Mouse (Mus musculus): ENCODE results near the gene Nceh1.

Nceh1 gene

GRCm38 (mm10) chr3:27217331-27217730, 34.6 kb downstream of the Nceh1 start:
- in situ Hi-C loops (cut with MboI; ENCODE audit: low pct_unique_long_range_greater_than_20kb in 1 of 2, low sequenced_read_pairs in 2 of 2, unreplicated experiment in 1 of 2): no loop called here

DNA sequence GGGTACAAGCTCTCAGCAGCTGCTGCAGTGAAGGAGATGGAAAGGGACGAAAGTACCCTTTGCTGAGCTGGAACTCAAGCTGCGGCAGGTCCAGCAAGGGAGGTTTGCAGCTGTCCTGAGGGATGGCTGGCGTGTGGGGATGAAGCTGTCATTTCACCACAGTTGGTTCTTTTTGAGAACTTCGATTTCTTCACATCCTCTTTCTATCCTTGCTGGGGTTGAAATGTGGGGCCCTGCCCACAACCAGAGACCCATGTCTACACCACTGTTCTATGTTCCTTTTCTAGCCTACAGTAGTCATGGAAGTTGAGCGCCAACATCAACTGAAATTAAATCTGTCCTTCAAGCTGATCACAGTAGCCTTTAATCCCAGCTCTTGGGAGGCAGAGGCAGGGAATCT, 35.8 kb downstream of the Nceh1 start:
- in situ Hi-C loops (cut with MboI; ENCODE audit: low pct_unique_long_range_greater_than_20kb in 1 of 2, low sequenced_read_pairs in 2 of 2, unreplicated experiment in 1 of 2): no loop called here

- in situ Hi-C loops (cut with MboI; ENCODE audit: low pct_unique_long_range_greater_than_20kb in 1 of 2, low sequenced_read_pairs in 2 of 2, unreplicated experiment in 1 of 2): no loop called here
Measured at GRCm38 (mm10) chr3:27222052-27222451, 39.3 kb downstream of the Nceh1 start.

GRCm38 (mm10) chr3:27222488-27222887, 39.7 kb downstream of the Nceh1 start:
- in situ Hi-C loops (cut with MboI; ENCODE audit: low pct_unique_long_range_greater_than_20kb in 1 of 2, low sequenced_read_pairs in 2 of 2, unreplicated experiment in 1 of 2): no loop called here

- in situ Hi-C loops (cut with MboI; ENCODE audit: low pct_unique_long_range_greater_than_20kb in 1 of 2, low sequenced_read_pairs in 2 of 2, unreplicated experiment in 1 of 2): no loop called here
Measured at GRCm38 (mm10) chr3:27227629-27228453, 45.1 kb downstream of the Nceh1 start.

DNA sequence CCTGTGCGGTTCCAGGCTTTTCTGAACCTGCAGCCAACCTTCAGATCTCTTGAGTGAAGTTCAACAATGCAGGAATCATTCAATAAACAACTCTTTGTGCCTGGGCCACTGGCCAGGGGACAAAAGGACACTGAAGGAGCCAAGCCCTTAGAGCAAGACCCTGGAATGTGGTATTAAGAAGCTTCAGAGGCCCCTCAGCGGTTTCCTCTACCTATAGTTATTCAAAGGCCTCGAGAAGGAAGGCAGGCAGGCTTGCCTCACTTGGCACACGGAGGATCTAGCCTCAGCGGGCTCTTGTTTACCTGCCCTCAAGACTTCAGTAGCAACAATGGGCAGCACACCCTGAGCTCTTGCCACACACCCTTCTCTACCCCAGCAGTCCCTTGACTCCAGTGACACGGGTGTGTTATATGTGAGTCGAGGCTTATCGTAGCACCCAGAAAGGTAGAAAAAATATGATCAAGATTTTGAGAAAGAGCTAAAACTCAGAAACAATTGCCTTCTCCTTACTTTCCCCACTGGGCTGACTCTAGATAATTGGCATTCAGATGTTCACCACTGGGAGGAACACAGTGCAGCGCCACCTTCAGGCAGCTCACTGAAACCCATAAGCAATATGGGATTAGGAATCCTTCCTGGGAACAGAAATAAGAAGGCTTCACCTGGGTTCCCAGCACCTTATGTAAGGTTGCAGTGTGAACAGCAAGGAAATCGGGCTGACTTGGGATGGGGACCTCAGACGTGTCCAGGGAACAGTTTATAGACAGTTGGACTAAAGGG, 46.0 kb downstream of the Nceh1 start:
- in situ Hi-C loops (cut with MboI; ENCODE audit: low pct_unique_long_range_greater_than_20kb in 1 of 2, low sequenced_read_pairs in 2 of 2, unreplicated experiment in 1 of 2): no loop called here

- in situ Hi-C loops (cut with MboI; ENCODE audit: low pct_unique_long_range_greater_than_20kb in 1 of 2, low sequenced_read_pairs in 2 of 2, unreplicated experiment in 1 of 2): no loop called here
Measured at GRCm38 (mm10) chr3:27233361-27233760, 50.6 kb downstream of the Nceh1 start.

DNA sequence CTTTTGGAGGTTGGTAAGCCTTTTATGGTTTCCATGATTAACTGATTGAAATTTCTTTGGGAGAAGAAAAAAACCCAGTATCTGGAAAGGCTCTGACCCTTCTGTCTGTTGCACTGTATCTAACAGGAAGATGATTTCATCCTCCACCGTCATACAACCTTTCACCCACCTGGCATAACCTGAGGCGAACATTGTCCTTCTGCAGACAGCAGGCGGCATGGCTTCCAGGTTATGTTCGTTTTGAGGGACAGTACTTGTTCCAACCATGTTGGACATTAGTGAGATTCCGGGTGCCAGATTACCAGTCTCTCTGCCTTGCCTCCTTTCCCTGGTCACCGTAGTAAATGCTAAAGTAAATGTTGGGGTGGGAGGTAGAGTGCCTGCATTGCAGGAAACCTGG, 51.1 kb downstream of the Nceh1 start:
- in situ Hi-C loops (cut with MboI; ENCODE audit: low pct_unique_long_range_greater_than_20kb in 1 of 2, low sequenced_read_pairs in 2 of 2, unreplicated experiment in 1 of 2): no loop called here

- in situ Hi-C loops (cut with MboI; ENCODE audit: low pct_unique_long_range_greater_than_20kb in 1 of 2, low sequenced_read_pairs in 2 of 2, unreplicated experiment in 1 of 2): loop anchor here in 1 of 2 experiments (5.0 kb wide), 1 partner anchor 53 kb away; the partner anchor contains the start of gene Nceh1
Measured at GRCm38 (mm10) chr3:27234976-27235375, 52.2 kb downstream of the Nceh1 start.

DNA sequence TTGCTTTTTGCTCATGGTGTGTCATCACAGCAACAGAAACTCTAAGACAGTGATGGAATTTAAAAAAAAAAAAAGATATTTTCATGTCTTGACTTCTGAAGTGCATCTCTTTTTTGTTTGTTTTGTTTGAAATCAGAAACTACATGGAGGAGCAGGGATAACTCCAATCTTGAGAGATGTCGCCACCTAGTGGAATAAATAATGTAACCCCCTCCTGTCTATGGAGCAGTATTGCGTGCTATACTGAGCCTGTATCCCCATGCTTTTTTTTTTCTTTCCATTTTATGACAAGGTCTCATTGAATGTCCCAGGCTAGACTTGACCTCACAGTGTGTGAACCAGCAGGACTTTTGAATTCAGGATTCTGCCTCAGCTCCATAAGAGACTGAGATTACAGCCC, 54.5 kb downstream of the Nceh1 start:
- in situ Hi-C loops (cut with MboI; ENCODE audit: low pct_unique_long_range_greater_than_20kb in 1 of 2, low sequenced_read_pairs in 2 of 2, unreplicated experiment in 1 of 2): loop anchor here in 1 of 2 experiments (5.0 kb wide), 1 partner anchor 55 kb away; the partner anchor contains the start of gene Nceh1

GRCm38 (mm10) chr3:27238563-27238962, 55.8 kb downstream of the Nceh1 start:
- in situ Hi-C loops (cut with MboI; ENCODE audit: low pct_unique_long_range_greater_than_20kb in 1 of 2, low sequenced_read_pairs in 2 of 2, unreplicated experiment in 1 of 2): loop anchor here in 1 of 2 experiments (5.0 kb wide), 1 partner anchor 56 kb away; the partner anchor contains the start of gene Nceh1

- in situ Hi-C loops (cut with MboI; ENCODE audit: low pct_unique_long_range_greater_than_20kb in 1 of 2, low sequenced_read_pairs in 2 of 2, unreplicated experiment in 1 of 2): loop anchor here in 1 of 2 experiments (5.0 kb wide), 1 partner anchor 57 kb away; the partner anchor contains the start of gene Nceh1
Measured at GRCm38 (mm10) chr3:27239568-27239967, 56.8 kb downstream of the Nceh1 start.

- in situ Hi-C loops (cut with MboI; ENCODE audit: low pct_unique_long_range_greater_than_20kb in 1 of 2, low sequenced_read_pairs in 2 of 2, unreplicated experiment in 1 of 2): loop anchor here in 1 of 2 experiments (5.0 kb wide), 1 partner anchor 60 kb away; the partner anchor contains the start of gene Nceh1
Measured at GRCm38 (mm10) chr3:27241864-27242263, 59.1 kb downstream of the Nceh1 start.

DNA sequence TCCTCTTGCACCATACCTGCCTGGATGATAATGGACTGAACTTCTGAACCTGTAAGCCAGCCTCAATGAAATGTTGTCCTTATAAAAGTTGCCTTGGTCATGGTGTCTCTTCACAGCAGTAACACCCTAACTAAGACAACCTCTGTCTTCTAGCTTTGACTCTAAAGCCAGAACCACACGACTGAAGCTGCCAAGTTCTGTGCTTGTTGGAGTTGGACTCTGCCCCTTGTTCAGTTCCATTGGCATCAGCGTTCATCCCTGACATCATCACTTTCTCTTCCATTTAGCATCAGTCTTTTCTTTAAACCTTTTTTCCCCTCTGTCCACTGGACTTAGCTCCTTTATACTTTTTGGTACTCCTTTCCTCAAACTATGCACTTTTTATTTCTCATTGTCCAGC, 63.4 kb downstream of the Nceh1 start:
- in situ Hi-C loops (cut with MboI; ENCODE audit: low pct_unique_long_range_greater_than_20kb in 1 of 2, low sequenced_read_pairs in 2 of 2, unreplicated experiment in 1 of 2): no loop called here

- in situ Hi-C loops (cut with MboI; ENCODE audit: low pct_unique_long_range_greater_than_20kb in 1 of 2, low sequenced_read_pairs in 2 of 2, unreplicated experiment in 1 of 2): no loop called here
Measured at GRCm38 (mm10) chr3:27247785-27248184, 65.0 kb downstream of the Nceh1 start.

DNA sequence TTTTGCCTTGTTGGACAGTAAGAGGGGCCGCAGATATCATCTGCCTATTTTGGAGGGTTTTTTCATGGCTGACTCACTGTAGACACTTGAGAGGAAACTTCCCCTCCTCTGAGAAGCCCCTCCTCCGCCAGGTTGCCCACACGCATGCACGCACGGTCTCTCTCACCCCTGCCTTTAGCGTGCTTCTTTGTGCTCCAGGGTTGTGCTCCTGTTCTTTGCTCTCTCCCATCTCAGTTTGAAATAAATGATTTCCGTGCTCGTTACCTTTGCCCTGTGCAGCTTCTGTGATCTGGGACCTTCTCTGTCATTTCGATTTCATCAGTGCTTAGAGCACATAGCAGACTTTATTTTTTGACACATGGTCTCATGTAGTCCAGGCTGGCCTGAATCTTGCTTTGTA, 66.3 kb downstream of the Nceh1 start:
- in situ Hi-C loops (cut with MboI; ENCODE audit: low pct_unique_long_range_greater_than_20kb in 1 of 2, low sequenced_read_pairs in 2 of 2, unreplicated experiment in 1 of 2): no loop called here

- in situ Hi-C loops (cut with MboI; ENCODE audit: low pct_unique_long_range_greater_than_20kb in 1 of 2, low sequenced_read_pairs in 2 of 2, unreplicated experiment in 1 of 2): no loop called here
Measured at GRCm38 (mm10) chr3:27250936-27251335, 68.2 kb downstream of the Nceh1 start.

GRCm38 (mm10) chr3:27258461-27258860, 75.7 kb downstream of the Nceh1 start:
- in situ Hi-C loops (cut with MboI; ENCODE audit: low pct_unique_long_range_greater_than_20kb in 1 of 2, low sequenced_read_pairs in 2 of 2, unreplicated experiment in 1 of 2): no loop called here

DNA sequence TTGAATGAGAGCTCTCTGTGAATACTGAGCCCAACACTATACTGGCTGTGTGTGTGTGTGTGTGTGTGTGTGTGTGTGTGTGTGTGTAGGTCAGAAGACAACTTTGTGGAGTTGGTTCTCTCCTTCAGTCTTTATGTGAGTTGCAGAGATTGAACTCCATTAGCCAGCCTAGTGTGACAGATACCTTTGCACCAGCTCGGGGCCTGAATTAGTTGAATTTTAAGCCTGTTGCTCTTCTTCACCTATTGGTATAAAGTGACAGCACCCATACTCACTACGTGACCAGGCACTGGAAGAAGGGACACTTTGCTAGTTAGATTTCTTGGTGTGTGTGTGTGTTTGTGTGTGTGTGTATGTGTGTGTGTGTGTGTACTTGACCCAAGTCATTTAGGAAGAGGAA, 77.6 kb downstream of the Nceh1 start:
- in situ Hi-C loops (cut with MboI; ENCODE audit: low pct_unique_long_range_greater_than_20kb in 1 of 2, low sequenced_read_pairs in 2 of 2, unreplicated experiment in 1 of 2): no loop called here

Data from mouse embryonic stem cell (cell line).